8 mouse cellular contexts compared by ENCODE assay signal in genomic region chr7:44818164-44818563, GRCm38 (mm10). TPM values are rescaled to one million over a fixed set of nuclear protein-coding genes. Genes with fewer than 3 reads are reported as not detected.
DNase-seq lines count a peak whose midpoint lies in the region; ATAC-seq lines count a peak whose summit lies in the region.

No protein-coding gene starts in this region.

- peak overlapping the region in 1 of 2 experiments; percentile 99; a peak in 1 of 4 replicates for H3K27ac ChIP-seq in heart, embryonic 14.5 days (replicated peaks in 1 of 2; ENCODE audit: control insufficient read depth in 1 of 2, insufficient read depth in 1 of 2, low read depth in 2 of 2, low read length in 2 of 2)
- peak overlapping the region; percentile 95 for H3K27ac ChIP-seq in liver, embryonic 13.5 days
- H3K27ac ChIP-seq in neural tube, embryonic 15.5 days (replicated peaks): 0 out of 2 replicates have a peak overlapping the region, but pooled peaks have one; percentile 13

- no peak for ATAC-seq in megakaryocyte, adult 5-6 weeks (ENCODE audit: poor library complexity, severe bottlenecking)
- no peak for ATAC-seq in heart, embryonic 14.5 days (ENCODE audit: insufficient number of reproducible peaks, insufficient read depth, low FRiP score, low read depth)
- ATAC-seq in liver, embryonic 13.5 days (ENCODE audit: low read depth): no peak
- ATAC-seq in neural tube, embryonic 15.5 days (ENCODE audit: low FRiP score): no peak

- peak overlapping the region; percentile 98 for H3K4me3 ChIP-seq in megakaryocyte, embryonic 14.5 days (replicated peaks)
- H3K4me3 ChIP-seq in heart, embryonic 14.5 days (ENCODE audit: control insufficient read depth in 1 of 2, insufficient read depth in 1 of 2, low read depth in 1 of 2, low read length in 2 of 2): peak overlapping the region; percentile 1 to 85; a peak in 3 of 4 replicates
- H3K4me3 ChIP-seq in liver, embryonic 13.5 days (replicated peaks): peak overlapping the region; percentile 74
- H3K4me3 ChIP-seq in neural tube, embryonic 15.5 days (replicated peaks): peak overlapping the region; percentile 99

- H3K4me2 ChIP-seq in heart, embryonic 14.5 days (ENCODE audit: low read length): peak overlapping the region; percentile 91
- peak overlapping the region; percentile 79 for H3K4me2 ChIP-seq in liver, embryonic 13.5 days
- H3K4me2 ChIP-seq in neural tube, embryonic 15.5 days: peak overlapping the region; percentile 63

- H3K27me3 ChIP-seq in megakaryocyte, embryonic 14.5 days (replicated peaks): no peaks in the 10 kb centered on the region
- no peaks in the 10 kb centered on the region for H3K27me3 ChIP-seq in heart, embryonic 14.5 days (ENCODE audit: control insufficient read depth, insufficient read depth, low read length)
- H3K27me3 ChIP-seq in liver, embryonic 13.5 days: no peaks in the 10 kb centered on the region
- no peaks in the 10 kb centered on the region for H3K27me3 ChIP-seq in neural tube, embryonic 15.5 days (replicated peaks)

- peak overlapping the region; percentile 95 for H3K9ac ChIP-seq in heart, embryonic 14.5 days (ENCODE audit: low read length)
- H3K9ac ChIP-seq in liver, embryonic 13.5 days: peak overlapping the region; percentile 91
- peak overlapping the region; percentile 85 for H3K9ac ChIP-seq in neural tube, embryonic 15.5 days (replicated peaks)

- H3K9me3 ChIP-seq in megakaryocyte, embryonic 14.5 days: no peaks in the 10 kb centered on the region
- H3K9me3 ChIP-seq in heart, embryonic 14.5 days (ENCODE audit: control insufficient read depth, low read length): no peaks in the 10 kb centered on the region
- H3K9me3 ChIP-seq in liver, embryonic 13.5 days (replicated peaks): no peaks in the 10 kb centered on the region
- no peaks in the 10 kb centered on the region for H3K9me3 ChIP-seq in neural tube, embryonic 15.5 days (replicated peaks)

- WGBS in heart, embryonic 14.5 days: 15% methylated on average over 2 of the region's 2 CpGs
- WGBS in liver, embryonic 13.5 days (ENCODE audit: insufficient replicate concordance): 27% methylated on average over 2 of the region's 2 CpGs
- WGBS in neural tube, embryonic 15.5 days: 31% methylated on average over 2 of the region's 2 CpGs

- peaks cover 62% of the 10 kb centered on the region for H3K36me3 ChIP-seq in megakaryocyte, embryonic 14.5 days (replicated peaks; ENCODE audit: low read length)
- H3K36me3 ChIP-seq in heart, embryonic 14.5 days (ENCODE audit: control insufficient read depth, insufficient read depth, low read length): peaks cover 19% of the 10 kb centered on the region; the same call in 1 of the 2 replicates
- peaks cover 44% of the 10 kb centered on the region for H3K36me3 ChIP-seq in liver, embryonic 13.5 days
- H3K36me3 ChIP-seq in neural tube, embryonic 15.5 days: no peaks in the 10 kb centered on the region

- peak; percentile 5 for DNase-seq in adrenal gland, postnatal 10 days
- DNase-seq in adrenal gland, adult (ENCODE audit: inconsistent age in 2 of 2, low spot score in 1 of 2): no peak
- DNase-seq in liver, embryonic 13.5 days: no peak
- no peak for DNase-seq in c-Kit-positive CD71-positive TER-119-positive erythroid progenitor cells, embryonic 14.5 days (ENCODE audit: low spot score)

- H3K4me1 ChIP-seq in megakaryocyte, embryonic 14.5 days: peaks cover 75% of the 10 kb centered on the region
- H3K4me1 ChIP-seq in heart, embryonic 14.5 days (ENCODE audit: control insufficient read depth in 2 of 2, insufficient read depth in 2 of 2, low read length in 2 of 2): peaks cover 22 to 59% of the 10 kb centered on the region in 2 experiments
- H3K4me1 ChIP-seq in liver, embryonic 13.5 days (replicated peaks): peaks cover 77% of the 10 kb centered on the region
- H3K4me1 ChIP-seq in neural tube, embryonic 15.5 days: peaks cover 52% of the 10 kb centered on the region

RNA-seq across cellular contexts. Expression of gene Atf5, which starts 1.7 kb away (rescaled TPM):
- total RNA-seq in adrenal gland, postnatal 10 days (2021): 100 to 1,000 TPM; 144 to 202 TPM
- 279 and 321 TPM in 2 replicates for polyA plus RNA-seq in megakaryocyte, embryonic 14.5 days (2012; ENCODE audit: insufficient read depth, low replicate concordance)
- 2.1 and 2.6 TPM in 2 replicates for total RNA-seq in megakaryocyte, adult 5-6 weeks (2015)
- total RNA-seq in megakaryocyte, adult 5-6 weeks (2017): 1.9 and 5.3 TPM in 2 replicates
- polyA plus RNA-seq in heart, embryonic 14.5 days (2014; fragmentation: Nextera tagmentation; extraction: Ambion mirVana): 1.8 and 1.9 TPM in 2 replicates
- 5.3 and 5.4 TPM in 2 replicates for polyA plus RNA-seq in liver, embryonic 13.5 days (2015; fragmentation: Nextera tagmentation; extraction: Ambion mirVana)
- polyA plus RNA-seq in neural tube, embryonic 15.5 days (2015; fragmentation: Nextera tagmentation; extraction: Ambion mirVana): 3.6 and 4.1 TPM in 2 replicates

RNA-seq across cellular contexts. Expression of gene Il4i1, which starts 2.0 kb away (rescaled TPM):
- total RNA-seq in adrenal gland, postnatal 10 days (2021): 1 to 10 TPM; 5.2 TPM
- 3.0 and 3.6 TPM in 2 replicates for polyA plus RNA-seq in megakaryocyte, embryonic 14.5 days (2012; ENCODE audit: insufficient read depth, low replicate concordance)
- 0.38 and 1.9 TPM in 2 replicates for total RNA-seq in megakaryocyte, adult 5-6 weeks (2015)
- 1.5 TPM in 1 of 2 replicates, not detected in the other for total RNA-seq in megakaryocyte, adult 5-6 weeks (2017)
- polyA plus RNA-seq in heart, embryonic 14.5 days (2014; fragmentation: Nextera tagmentation; extraction: Ambion mirVana): 0.77 and 0.91 TPM in 2 replicates
- polyA plus RNA-seq in liver, embryonic 13.5 days (2015; fragmentation: Nextera tagmentation; extraction: Ambion mirVana): 0.70 and 1.1 TPM in 2 replicates
- polyA plus RNA-seq in neural tube, embryonic 15.5 days (2015; fragmentation: Nextera tagmentation; extraction: Ambion mirVana): 0.78 and 4.7 TPM in 2 replicates

RNA-seq across cellular contexts. Expression of gene Nup62, which starts 2.3 kb away (rescaled TPM):
- total RNA-seq in adrenal gland, postnatal 10 days (2021): 10 to 100 TPM; 44.3 to 47.1 TPM
- 59.4 and 135 TPM in 2 replicates for polyA plus RNA-seq in megakaryocyte, embryonic 14.5 days (2012; ENCODE audit: insufficient read depth, low replicate concordance)
- total RNA-seq in megakaryocyte, adult 5-6 weeks (2015): 25.3 and 28.5 TPM in 2 replicates
- total RNA-seq in megakaryocyte, adult 5-6 weeks (2017): 55.7 and 65.8 TPM in 2 replicates
- polyA plus RNA-seq in heart, embryonic 14.5 days (2014; fragmentation: Nextera tagmentation; extraction: Ambion mirVana): 41.5 and 41.7 TPM in 2 replicates
- polyA plus RNA-seq in liver, embryonic 13.5 days (2015; fragmentation: Nextera tagmentation; extraction: Ambion mirVana): 60.8 and 68.9 TPM in 2 replicates
- polyA plus RNA-seq in neural tube, embryonic 15.5 days (2015; fragmentation: Nextera tagmentation; extraction: Ambion mirVana): 40.7 and 58.0 TPM in 2 replicates

RNA-seq across cellular contexts. Expression of gene Akt1s1, which starts 30.6 kb away (rescaled TPM):
- 100 to 1,000 TPM in 1 of 2 experiments, 10 to 100 TPM in 1; 92.4 to 109 TPM for total RNA-seq in adrenal gland, postnatal 10 days (2021)
- polyA plus RNA-seq in megakaryocyte, embryonic 14.5 days (2012; ENCODE audit: insufficient read depth, low replicate concordance): 372 and 2,506 TPM in 2 replicates
- total RNA-seq in megakaryocyte, adult 5-6 weeks (2015): 4.7 and 6.5 TPM in 2 replicates
- total RNA-seq in megakaryocyte, adult 5-6 weeks (2017): 8.0 and 9.6 TPM in 2 replicates
- 33.4 and 61.6 TPM in 2 replicates for polyA plus RNA-seq in heart, embryonic 14.5 days (2014; fragmentation: Nextera tagmentation; extraction: Ambion mirVana)
- polyA plus RNA-seq in liver, embryonic 13.5 days (2015; fragmentation: Nextera tagmentation; extraction: Ambion mirVana): 32.0 and 32.1 TPM in 2 replicates
- polyA plus RNA-seq in neural tube, embryonic 15.5 days (2015; fragmentation: Nextera tagmentation; extraction: Ambion mirVana): 89.9 and 92.0 TPM in 2 replicates

RNA-seq across cellular contexts. Expression of gene Tbc1d17, which starts 30.7 kb away (rescaled TPM):
- 10 to 100 TPM; 61.9 to 73.1 TPM for total RNA-seq in adrenal gland, postnatal 10 days (2021)
- polyA plus RNA-seq in megakaryocyte, embryonic 14.5 days (2012; ENCODE audit: insufficient read depth, low replicate concordance): 44.5 TPM in 2 replicates
- 12.5 and 17.6 TPM in 2 replicates for total RNA-seq in megakaryocyte, adult 5-6 weeks (2015)
- 13.0 and 14.8 TPM in 2 replicates for total RNA-seq in megakaryocyte, adult 5-6 weeks (2017)
- polyA plus RNA-seq in heart, embryonic 14.5 days (2014; fragmentation: Nextera tagmentation; extraction: Ambion mirVana): 44.5 and 53.5 TPM in 2 replicates
- polyA plus RNA-seq in liver, embryonic 13.5 days (2015; fragmentation: Nextera tagmentation; extraction: Ambion mirVana): 29.0 and 30.0 TPM in 2 replicates
- polyA plus RNA-seq in neural tube, embryonic 15.5 days (2015; fragmentation: Nextera tagmentation; extraction: Ambion mirVana): 105 and 110 TPM in 2 replicates

Comparison
In these comparisons a context has a peak if more than half of its experiments do, and no peak if none do; other contexts are left out.
1. H3K4me3 ChIP-seq: peak in every context shown above with its lines; median percentile 99 in neural tube, embryonic 15.5 days; 98 in megakaryocyte, embryonic 14.5 days; 74 in liver, embryonic 13.5 days; 43 in heart, embryonic 14.5 days.
2. RNA of gene Atf5, which starts 1.7 kb away (polyA plus RNA-seq): 279 to 321 TPM in megakaryocyte, embryonic 14.5 days; 5.3 to 5.4 TPM in liver, embryonic 13.5 days, 3.6 to 4.1 TPM in neural tube, embryonic 15.5 days and 1.8 to 1.9 TPM in heart, embryonic 14.5 days; every median in the first group is over 10 times any median in the second.
3. Peak in every context shown above with its lines, with median percentiles within 50 percentile points of each other: H3K4me2 ChIP-seq and H3K9ac ChIP-seq.